Mouse (Mus musculus) intestine, embryonic 15.5 days (tissue): ENCODE results near the gene Areg. TPM values are rescaled to one million over a fixed set of nuclear protein-coding genes. Genes with fewer than 3 reads are reported as not detected.
A peak's percentile ranks its signal among the peaks of the same experiment; 100 is the strongest.

Source experiments
- ATAC-seq: fragments of 200-750 bp; cut with Nextera tagmentation; 2 replicates; pipeline ENCODE4 v1.8.0; 2017; ENCODE audit warnings: moderate TSS enrichment, moderate library complexity
- H3K27ac ChIP-seq: fragments of 300-500 bp; sonication (generic); 2 replicates; pipeline ENCODE4 v1.5.1; 2015; ENCODE audit warnings: mild to moderate bottlenecking, inconsistent platforms
- H3K27me3 ChIP-seq: fragments of 300-500 bp; sonication (generic); replicated peaks from 2 replicates; pipeline ENCODE4 v1.6.1; 2015; ENCODE audit warnings: inconsistent platforms
- H3K36me3 ChIP-seq: fragments of 300-500 bp; sonication (generic); 2 replicates; pipeline ENCODE4 v1.6.1; 2015; ENCODE audit warnings: inconsistent platforms
- H3K4me1 ChIP-seq: fragments of 300-500 bp; sonication (generic); replicated peaks from 2 replicates; pipeline ENCODE4 v1.6.1; 2015; ENCODE audit warnings: inconsistent platforms
- H3K4me2 ChIP-seq: fragments of 300-500 bp; sonication (generic); replicated peaks from 2 replicates; pipeline ENCODE4 v1.6.1; 2015; ENCODE audit warnings: mild to moderate bottlenecking, inconsistent platforms
- H3K4me3 ChIP-seq: fragments of 300-500 bp; sonication (generic); replicated peaks from 2 replicates; pipeline ENCODE4 v1.5.1; 2015; ENCODE audit warnings: inconsistent platforms
- H3K9ac ChIP-seq: fragments of 300-500 bp; sonication (generic); 2 replicates; pipeline ENCODE4 v1.6.1; 2015; ENCODE audit warnings: inconsistent platforms
- H3K9me3 ChIP-seq: fragments of 300-500 bp; sonication (generic); 2 replicates; pipeline ENCODE4 v1.6.1; 2016; ENCODE audit warnings: inconsistent platforms
- WGBS: fragments of 180-500 bp; shearing (Covaris S2); methylation state at CpG from one replicate; pipeline ENCODE4 v1.1.7; 2015; 5-methylcytosine and 5-hydroxymethylcytosine counted together
- polyA plus RNA-seq: library from polyadenylated mRNA; unstranded; fragments of >200 nt; fragmentation: Nextera tagmentation; extraction: Ambion mirVana; gene quantifications from 2 replicates; pipeline ENCODE4 v1.2.1, GENCODE M21; 2015

The Areg gene
- polyA plus RNA-seq, 1 experiment from 2014 or later: 5.4 TPM

- WGBS: 71% methylated on average over 2 of the region's 2 CpGs
- Histone ChIP-seq H3K9me3 (no peaks in the 10 kb centered on the region), H3K27ac (no peak overlapping the region), H3K27me3 (no peaks in the 10 kb centered on the region), H3K4me3 (no peak overlapping the region), H3K4me2 (no peak overlapping the region), H3K4me1 (no peaks in the 10 kb centered on the region), H3K9ac (no peak overlapping the region), H3K36me3 (no peaks in the 10 kb centered on the region)
- ATAC-seq: no peak
Observed at GRCm38 (mm10) chr5:91124140-91124539, 15.3 kb upstream of the Areg start.

GRCm38 (mm10) chr5:91126623-91127022 is 12.8 kb upstream of the Areg start:
- H3K27ac ChIP-seq: no peak overlapping the region
- 91% methylated on average over 1 of the region's 1 CpGs for WGBS
- H3K9ac ChIP-seq: no peak overlapping the region
- no peak overlapping the region for H3K4me2 ChIP-seq
- no peaks in the 10 kb centered on the region for H3K9me3 ChIP-seq
- ATAC-seq: no peak
- no peak overlapping the region for H3K4me3 ChIP-seq
- no peaks in the 10 kb centered on the region for H3K36me3 ChIP-seq
- no peaks in the 10 kb centered on the region for H3K27me3 ChIP-seq
- H3K4me1 ChIP-seq: no peaks in the 10 kb centered on the region

- Histone ChIP-seq H3K9ac (no peak overlapping the region), H3K36me3 (no peaks in the 10 kb centered on the region), H3K27me3 (peaks cover 3% of the 10 kb centered on the region; the same call in 1 of the 2 replicates), H3K9me3 (no peaks in the 10 kb centered on the region), H3K4me1 (peaks cover 3% of the 10 kb centered on the region; the same call in 1 of the 2 replicates), H3K4me2 (no peak overlapping the region), H3K4me3 (no peak overlapping the region), H3K27ac (no peak overlapping the region)
- peak; percentile 52 for ATAC-seq
- 27% methylated on average over 1 of the region's 1 CpGs for WGBS
Observed at GRCm38 (mm10) chr5:91134961-91135360, 4.4 kb upstream of the Areg start.

GRCm38 (mm10) chr5:91138970-91139369 is 429 bp upstream of the Areg start:
- Histone ChIP-seq H3K4me2 (peak overlapping the region; percentile 96), H3K4me3 (peak overlapping the region; percentile 57), H3K4me1 (peaks cover 4% of the 10 kb centered on the region; the same call in 1 of the 2 replicates), H3K9ac (peak overlapping the region; percentile 45; the same call in 1 of the 2 replicates), H3K36me3 (no peaks in the 10 kb centered on the region), H3K27me3 (peaks cover 10% of the 10 kb centered on the region; the same call in 1 of the 2 replicates), H3K27ac (no peak overlapping the region), H3K9me3 (no peaks in the 10 kb centered on the region)
- WGBS: 8% methylated on average over 7 of the region's 7 CpGs
- peak; percentile 44 for ATAC-seq

- Histone ChIP-seq H3K36me3 (no peaks in the 10 kb centered on the region), H3K9me3 (no peaks in the 10 kb centered on the region), H3K27ac (no peak overlapping the region), H3K4me3 (no peak overlapping the region), H3K4me2 (no peak overlapping the region), H3K4me1 (peaks cover 4% of the 10 kb centered on the region; the same call in 1 of the 2 replicates), H3K27me3 (peaks cover 10% of the 10 kb centered on the region; the same call in 1 of the 2 replicates), H3K9ac (no peak overlapping the region)
- ATAC-seq: no peak
- WGBS: 57% methylated on average over 13 of the region's 13 CpGs
Observed at GRCm38 (mm10) chr5:91140896-91141448, 1.6 kb downstream of the Areg start.

- H3K27ac ChIP-seq: no peak overlapping the region
Observed at GRCm38 (mm10) chr5:91144971-91145370, 5.6 kb downstream of the Areg start.

GRCm38 (mm10) chr5:91147001-91147400 is 7.6 kb downstream of the Areg start:
- Histone ChIP-seq H3K27ac (no peak overlapping the region), H3K27me3 (no peaks in the 10 kb centered on the region), H3K4me3 (no peak overlapping the region), H3K4me1 (no peaks in the 10 kb centered on the region), H3K9me3 (no peaks in the 10 kb centered on the region), H3K9ac (no peak overlapping the region), H3K36me3 (no peaks in the 10 kb centered on the region), H3K4me2 (no peak overlapping the region)
- WGBS: 87% methylated on average over 1 of the region's 1 CpGs
- no peak for ATAC-seq

More at GRCm38 (mm10) chr5:91144971-91145370, 5.6 kb downstream of the Areg start:
- H3K4me2 ChIP-seq: no peak overlapping the region
- peaks cover 7% of the 10 kb centered on the region; the same call in 1 of the 2 replicates for H3K27me3 ChIP-seq
- no peak overlapping the region for H3K4me3 ChIP-seq
- ATAC-seq: no peak
- H3K9ac ChIP-seq: no peak overlapping the region
- peaks cover under 1% of the 10 kb centered on the region; the same call in 1 of the 2 replicates for H3K4me1 ChIP-seq
- no peaks in the 10 kb centered on the region for H3K36me3 ChIP-seq
- 87% methylated on average over 9 of the region's 9 CpGs for WGBS
- H3K9me3 ChIP-seq: no peaks in the 10 kb centered on the region

- H3K4me3 ChIP-seq: no peak overlapping the region
- WGBS: 65% methylated on average over 2 of the region's 2 CpGs
- no peaks in the 10 kb centered on the region for H3K4me1 ChIP-seq
- no peak overlapping the region for H3K4me2 ChIP-seq
- no peaks in the 10 kb centered on the region for H3K27me3 ChIP-seq
- H3K27ac ChIP-seq: no peak overlapping the region
- ATAC-seq: no peak
- no peaks in the 10 kb centered on the region for H3K9me3 ChIP-seq
- no peak overlapping the region for H3K9ac ChIP-seq
- no peaks in the 10 kb centered on the region for H3K36me3 ChIP-seq
Observed at GRCm38 (mm10) chr5:91148054-91148453, 8.7 kb downstream of the Areg start.

GRCm38 (mm10) chr5:91156677-91157076 is 17.3 kb downstream of the Areg start:
- ATAC-seq: peak; percentile 86
- no peak overlapping the region for H3K4me2 ChIP-seq
- no peak overlapping the region for H3K9ac ChIP-seq
- H3K27me3 ChIP-seq: no peaks in the 10 kb centered on the region
- H3K27ac ChIP-seq: no peak overlapping the region
- H3K9me3 ChIP-seq: no peaks in the 10 kb centered on the region
- WGBS: 75% methylated on average over 8 of the region's 8 CpGs
- H3K4me1 ChIP-seq: no peaks in the 10 kb centered on the region
- H3K4me3 ChIP-seq: no peak overlapping the region
- H3K36me3 ChIP-seq: no peaks in the 10 kb centered on the region

GRCm38 (mm10) chr5:91157169-91157568 is 17.8 kb downstream of the Areg start:
- 23% methylated on average over 3 of the region's 3 CpGs for WGBS
- no peak overlapping the region for H3K9ac ChIP-seq
- no peaks in the 10 kb centered on the region for H3K4me1 ChIP-seq
- ATAC-seq: peak; percentile 89; the same call in 1 of the 2 replicates
- no peaks in the 10 kb centered on the region for H3K27me3 ChIP-seq
- no peaks in the 10 kb centered on the region for H3K36me3 ChIP-seq
- H3K27ac ChIP-seq: no peak overlapping the region
- H3K4me3 ChIP-seq: no peak overlapping the region
- no peaks in the 10 kb centered on the region for H3K9me3 ChIP-seq
- no peak overlapping the region for H3K4me2 ChIP-seq

- ATAC-seq: 0 out of 2 replicates have a peak, but pooled peaks have one; percentile 20
- Histone ChIP-seq H3K9me3 (no peaks in the 10 kb centered on the region), H3K4me2 (no peak overlapping the region), H3K27ac (no peak overlapping the region), H3K27me3 (no peaks in the 10 kb centered on the region), H3K36me3 (no peaks in the 10 kb centered on the region), H3K9ac (no peak overlapping the region), H3K4me3 (no peak overlapping the region), H3K4me1 (no peaks in the 10 kb centered on the region)
- 70% methylated on average over 4 of the region's 4 CpGs for WGBS
Observed at GRCm38 (mm10) chr5:91162787-91163186, 23.4 kb downstream of the Areg start.

GRCm38 (mm10) chr5:91166601-91167000 is 27.2 kb downstream of the Areg start:
- H3K27me3 ChIP-seq: no peaks in the 10 kb centered on the region
- no peaks in the 10 kb centered on the region for H3K9me3 ChIP-seq
- WGBS: 76% methylated on average over 5 of the region's 5 CpGs
- H3K4me1 ChIP-seq: no peaks in the 10 kb centered on the region
- no peak for ATAC-seq
- H3K27ac ChIP-seq: no peak overlapping the region
- no peaks in the 10 kb centered on the region for H3K36me3 ChIP-seq
- no peak overlapping the region for H3K9ac ChIP-seq
- no peak overlapping the region for H3K4me2 ChIP-seq
- no peak overlapping the region for H3K4me3 ChIP-seq

GRCm38 (mm10) chr5:91176397-91176796 is 37.0 kb downstream of the Areg start:
- Histone ChIP-seq H3K27ac (no peak overlapping the region), H3K9ac (no peak overlapping the region), H3K27me3 (no peaks in the 10 kb centered on the region), H3K9me3 (no peaks in the 10 kb centered on the region), H3K4me1 (no peaks in the 10 kb centered on the region), H3K4me2 (no peak overlapping the region), H3K36me3 (no peaks in the 10 kb centered on the region), H3K4me3 (no peak overlapping the region)
- ATAC-seq: peak; percentile 65; the same call in 1 of the 2 replicates
